Mouse (Mus musculus) hindbrain, embryonic 15.5 days (tissue): ENCODE results near the gene Iqschfp. TPM values are rescaled to one million over a fixed set of nuclear protein-coding genes. Genes with fewer than 3 reads are reported as not detected.
A peak's percentile ranks its signal among the peaks of the same experiment; 100 is the strongest.

Experiments used
- ATAC-seq: fragments of 200-750 bp; cut with Nextera tagmentation; 2 replicates; pipeline ENCODE4 v1.8.0; 2017; ENCODE audit warnings: low read depth, moderate number of reproducible peaks, moderate TSS enrichment; ENCODE audit not compliant: low FRiP score
- H3K27ac ChIP-seq: fragments of 300-500 bp; sonication (generic); replicated peaks from 2 replicates; pipeline ENCODE4 v1.5.1; 2015; ENCODE audit warnings: mild to moderate bottlenecking, inconsistent platforms
- H3K27me3 ChIP-seq: fragments of 300-500 bp; sonication (generic); 2 replicates; pipeline ENCODE4 v1.6.1; 2015; ENCODE audit warnings: control low read depth, inconsistent platforms
- H3K36me3 ChIP-seq: fragments of 300-500 bp; sonication (generic); 2 replicates; pipeline ENCODE4 v1.6.1; 2015; ENCODE audit warnings: control low read depth, inconsistent platforms
- H3K4me1 ChIP-seq: fragments of 300-500 bp; sonication (generic); replicated peaks from 2 replicates; pipeline ENCODE4 v1.6.1; 2015; ENCODE audit warnings: control low read depth, inconsistent platforms
- H3K4me2 ChIP-seq: fragments of 300-500 bp; sonication (generic); 2 replicates; pipeline ENCODE4 v1.6.1; 2015; ENCODE audit warnings: moderate library complexity, mild to moderate bottlenecking, inconsistent platforms
- H3K4me3 ChIP-seq: fragments of 300-500 bp; sonication (generic); 2 replicates; pipeline ENCODE4 v1.5.1; 2015; ENCODE audit warnings: mild to moderate bottlenecking, inconsistent platforms
- H3K9ac ChIP-seq: fragments of 300-500 bp; sonication (generic); 2 replicates; pipeline ENCODE4 v1.6.1; 2015; ENCODE audit warnings: inconsistent platforms
- H3K9me3 ChIP-seq: fragments of 300-500 bp; sonication (generic); 2 replicates; pipeline ENCODE4 v1.6.1; 2016; ENCODE audit warnings: control low read depth, inconsistent platforms
- WGBS: fragments of 180-500 bp; shearing (Covaris S2); methylation state at CpG from one replicate; pipeline ENCODE4 v1.1.7; 2015; 5-methylcytosine and 5-hydroxymethylcytosine counted together
- polyA plus RNA-seq: library from polyadenylated mRNA; unstranded; fragments of >200 nt; fragmentation: Nextera tagmentation; extraction: Ambion mirVana; gene quantifications from 2 replicates; pipeline ENCODE4 v1.2.1, GENCODE M21; 2015

Iqschfp gene
- polyA plus RNA-seq, 1 experiment from 2014 or later: 7.3 TPM

GRCm38 (mm10) chr3:67918098-67918497 is 26.1 kb downstream of the Iqschfp start:
- no peaks in the 10 kb centered on the region for H3K9me3 ChIP-seq
- H3K4me2 ChIP-seq: no peak overlapping the region
- no peak overlapping the region for H3K9ac ChIP-seq
- 89% methylated on average over 3 of the region's 3 CpGs for WGBS
- no peak overlapping the region for H3K27ac ChIP-seq
- no peaks in the 10 kb centered on the region for H3K4me1 ChIP-seq
- no peak for ATAC-seq
- H3K4me3 ChIP-seq: no peak overlapping the region
- no peaks in the 10 kb centered on the region for H3K27me3 ChIP-seq
- no peaks in the 10 kb centered on the region for H3K36me3 ChIP-seq

GRCm38 (mm10) chr3:67918634-67919259 is 26.7 kb downstream of the Iqschfp start:
- H3K9ac ChIP-seq: no peak overlapping the region
- WGBS: 75% methylated on average over 8 of the region's 8 CpGs
- no peak overlapping the region for H3K4me3 ChIP-seq
- H3K27ac ChIP-seq: no peak overlapping the region
- H3K27me3 ChIP-seq: no peaks in the 10 kb centered on the region
- no peaks in the 10 kb centered on the region for H3K4me1 ChIP-seq
- ATAC-seq: no peak
- no peaks in the 10 kb centered on the region for H3K9me3 ChIP-seq
- H3K36me3 ChIP-seq: no peaks in the 10 kb centered on the region
- no peak overlapping the region for H3K4me2 ChIP-seq

- no peak overlapping the region for H3K27ac ChIP-seq
- WGBS: 77% methylated on average over 4 of the region's 4 CpGs
- no peak for ATAC-seq
Observed at GRCm38 (mm10) chr3:67923095-67923494, 31.1 kb downstream of the Iqschfp start.

GRCm38 (mm10) chr3:67925453-67925852 is 33.4 kb downstream of the Iqschfp start:
- no peak overlapping the region for H3K9ac ChIP-seq
- H3K9me3 ChIP-seq: no peaks in the 10 kb centered on the region
- no peak overlapping the region for H3K27ac ChIP-seq
- ATAC-seq: no peak
- 80% methylated on average over 2 of the region's 2 CpGs for WGBS
- H3K27me3 ChIP-seq: no peaks in the 10 kb centered on the region
- no peaks in the 10 kb centered on the region for H3K36me3 ChIP-seq
- H3K4me2 ChIP-seq: no peak overlapping the region
- no peak overlapping the region for H3K4me3 ChIP-seq
- no peaks in the 10 kb centered on the region for H3K4me1 ChIP-seq

More at GRCm38 (mm10) chr3:67923095-67923494, 31.1 kb downstream of the Iqschfp start:
- no peak overlapping the region for H3K4me3 ChIP-seq
- no peaks in the 10 kb centered on the region for H3K4me1 ChIP-seq
- H3K36me3 ChIP-seq: no peaks in the 10 kb centered on the region
- H3K27me3 ChIP-seq: no peaks in the 10 kb centered on the region
- H3K4me2 ChIP-seq: no peak overlapping the region
- no peaks in the 10 kb centered on the region for H3K9me3 ChIP-seq
- H3K9ac ChIP-seq: no peak overlapping the region

- H3K36me3 ChIP-seq: no peaks in the 10 kb centered on the region
- no peaks in the 10 kb centered on the region for H3K4me1 ChIP-seq
- ATAC-seq: peak; percentile 69; the same call in 1 of the 2 replicates
- H3K4me2 ChIP-seq: no peak overlapping the region
- H3K9ac ChIP-seq: no peak overlapping the region
- no peak overlapping the region for H3K27ac ChIP-seq
- no peaks in the 10 kb centered on the region for H3K27me3 ChIP-seq
- H3K9me3 ChIP-seq: no peaks in the 10 kb centered on the region
- 64% methylated on average over 10 of the region's 10 CpGs for WGBS
- H3K4me3 ChIP-seq: no peak overlapping the region
Observed at GRCm38 (mm10) chr3:67930424-67931133, 38.5 kb downstream of the Iqschfp start.

- Histone ChIP-seq H3K4me2 (no peak overlapping the region), H3K27ac (no peak overlapping the region), H3K27me3 (no peaks in the 10 kb centered on the region), H3K9ac (no peak overlapping the region), H3K4me3 (no peak overlapping the region), H3K9me3 (no peaks in the 10 kb centered on the region), H3K4me1 (no peaks in the 10 kb centered on the region), H3K36me3 (no peaks in the 10 kb centered on the region)
- 80% methylated on average over 8 of the region's 8 CpGs for WGBS
- no peak for ATAC-seq
Observed at GRCm38 (mm10) chr3:67931181-67931580, 39.1 kb downstream of the Iqschfp start.

GRCm38 (mm10) chr3:67931914-67932313 is 39.9 kb downstream of the Iqschfp start:
- no peak overlapping the region for H3K27ac ChIP-seq
- no peaks in the 10 kb centered on the region for H3K9me3 ChIP-seq
- no peak overlapping the region for H3K4me3 ChIP-seq
- no peaks in the 10 kb centered on the region for H3K36me3 ChIP-seq
- ATAC-seq: no peak
- no peaks in the 10 kb centered on the region for H3K4me1 ChIP-seq
- 80% methylated on average over 3 of the region's 3 CpGs for WGBS
- no peak overlapping the region for H3K4me2 ChIP-seq
- H3K27me3 ChIP-seq: no peaks in the 10 kb centered on the region
- no peak overlapping the region for H3K9ac ChIP-seq

GRCm38 (mm10) chr3:67935829-67936228 is 43.8 kb downstream of the Iqschfp start:
- no peak overlapping the region for H3K4me2 ChIP-seq
- no peak overlapping the region for H3K27ac ChIP-seq
- no peak for ATAC-seq
- H3K27me3 ChIP-seq: no peaks in the 10 kb centered on the region
- no peaks in the 10 kb centered on the region for H3K4me1 ChIP-seq
- no peak overlapping the region for H3K9ac ChIP-seq
- no peaks in the 10 kb centered on the region for H3K36me3 ChIP-seq
- WGBS: 85% methylated on average over 3 of the region's 3 CpGs
- H3K4me3 ChIP-seq: no peak overlapping the region
- no peaks in the 10 kb centered on the region for H3K9me3 ChIP-seq

- H3K9me3 ChIP-seq: no peaks in the 10 kb centered on the region
- H3K4me1 ChIP-seq: no peaks in the 10 kb centered on the region
- ATAC-seq: no peak
- no peaks in the 10 kb centered on the region for H3K36me3 ChIP-seq
- no peak overlapping the region for H3K27ac ChIP-seq
- no peak overlapping the region for H3K4me2 ChIP-seq
- 77% methylated on average over 2 of the region's 2 CpGs for WGBS
- H3K9ac ChIP-seq: no peak overlapping the region
- H3K27me3 ChIP-seq: no peaks in the 10 kb centered on the region
- no peak overlapping the region for H3K4me3 ChIP-seq
Observed at GRCm38 (mm10) chr3:67947000-67947399, 55.0 kb downstream of the Iqschfp start.

- Histone ChIP-seq H3K4me2 (no peak overlapping the region), H3K4me1 (peaks cover 5% of the 10 kb centered on the region), H3K36me3 (no peaks in the 10 kb centered on the region), H3K27ac (no peak overlapping the region), H3K4me3 (no peak overlapping the region), H3K9ac (no peak overlapping the region), H3K27me3 (no peaks in the 10 kb centered on the region), H3K9me3 (no peaks in the 10 kb centered on the region)
- ATAC-seq: peak; percentile 85
- 21% methylated on average over 5 of the region's 5 CpGs for WGBS
Observed at GRCm38 (mm10) chr3:67952517-67952940, 60.5 kb downstream of the Iqschfp start.

- Histone ChIP-seq H3K4me2 (no peak overlapping the region), H3K4me3 (no peak overlapping the region), H3K9me3 (no peaks in the 10 kb centered on the region), H3K4me1 (peaks cover 9% of the 10 kb centered on the region), H3K27ac (no peak overlapping the region), H3K36me3 (no peaks in the 10 kb centered on the region), H3K9ac (no peak overlapping the region), H3K27me3 (no peaks in the 10 kb centered on the region)
- WGBS: 21% methylated on average over 5 of the region's 5 CpGs
- peak; percentile 41; the same call in 1 of the 2 replicates for ATAC-seq
Observed at GRCm38 (mm10) chr3:67954459-67955065, 62.5 kb downstream of the Iqschfp start.

- H3K4me3 ChIP-seq: no peak overlapping the region
- H3K27ac ChIP-seq: peak overlapping the region; percentile 50
- ATAC-seq: peak; percentile 49; the same call in 1 of the 2 replicates
- H3K9me3 ChIP-seq: no peaks in the 10 kb centered on the region
- H3K27me3 ChIP-seq: no peaks in the 10 kb centered on the region
- H3K4me2 ChIP-seq: peak overlapping the region; percentile 16; the same call in 1 of the 2 replicates
- no peak overlapping the region for H3K9ac ChIP-seq
- peaks cover 14% of the 10 kb centered on the region for H3K4me1 ChIP-seq
- WGBS: 31% methylated on average over 7 of the region's 7 CpGs
- no peaks in the 10 kb centered on the region for H3K36me3 ChIP-seq
Observed at GRCm38 (mm10) chr3:67959672-67960071, 67.6 kb downstream of the Iqschfp start.
